Mouse (Mus musculus) midbrain, embryonic 10.5 days (tissue): Measurements from ENCODE around the gene Galm. TPM values are rescaled to one million over a fixed set of nuclear protein-coding genes. Genes with fewer than 3 reads are reported as not detected.
"Not testable (repeated sequence)": the region's sequence is repeated elsewhere in the genome, so short reads cannot be mapped to it uniquely, and the experiment has no call there.

Source experiments
- DNase-seq: peaks from one replicate; pipeline ENCODE4 v3.0.0-alpha.2; 2017; ENCODE audit warnings: low spot score
- H3K27ac ChIP-seq: fragments of 300-500 bp; sonication (generic); replicated peaks from 2 replicates; pipeline ENCODE4 v1.5.1; 2016; ENCODE audit warnings: mild to moderate bottlenecking
- H3K27me3 ChIP-seq: fragments of 300-500 bp; sonication (generic); 2 replicates; pipeline ENCODE4 v1.6.1; 2016; ENCODE audit warnings: low read depth, mild to moderate bottlenecking; ENCODE audit not compliant: poor library complexity, severe bottlenecking
- H3K36me3 ChIP-seq: fragments of 300-500 bp; sonication (generic); 2 replicates; pipeline ENCODE4 v1.6.1; 2016; ENCODE audit warnings: mild to moderate bottlenecking, moderate library complexity
- H3K4me1 ChIP-seq: fragments of 300-500 bp; sonication (generic); 2 replicates; pipeline ENCODE4 v1.6.1; 2016
- H3K4me3 ChIP-seq: fragments of 300-500 bp; sonication (generic); 2 replicates; pipeline ENCODE4 v1.5.1; 2016; ENCODE audit warnings: mild to moderate bottlenecking, moderate library complexity
- H3K9me3 ChIP-seq: fragments of 300-500 bp; sonication (generic); replicated peaks from 2 replicates; pipeline ENCODE4 v1.6.1; 2016; ENCODE audit warnings: mild to moderate bottlenecking
- WGBS: fragments of 180-500 bp; shearing (Covaris S2); methylation state at CpG from one replicate; pipeline ENCODE4 v1.1.7; 2016; 5-methylcytosine and 5-hydroxymethylcytosine counted together
- polyA plus RNA-seq: library from polyadenylated mRNA; unstranded; fragments of >200 nt; fragmentation: Nextera tagmentation; extraction: Ambion mirVana; gene quantifications from 2 replicates; pipeline ENCODE4 v1.2.1, GENCODE M21; 2016

The Galm gene
- polyA plus RNA-seq, 1 experiment from 2014 or later, result 9.9 TPM

- Histone ChIP-seq H3K36me3 (no peaks in the 10 kb centered on the region), H3K9me3 (no peaks in the 10 kb centered on the region), H3K4me1 (peaks cover 25% of the 10 kb centered on the region), H3K4me3 (no peak overlapping the region), H3K27ac (no peak overlapping the region), H3K27me3 (no peaks in the 10 kb centered on the region)
- 89% methylated on average over 5 of the region's 5 CpGs for WGBS
- no peak for DNase-seq
Observed at GRCm38 (mm10) chr17:80172761-80173160, 45.5 kb downstream of the Galm start.

- H3K36me3 ChIP-seq, result no peaks in the 10 kb centered on the region
- H3K9me3 ChIP-seq, result no peaks in the 10 kb centered on the region
- no peaks in the 10 kb centered on the region for H3K27me3 ChIP-seq
- 88% methylated on average over 2 of the region's 2 CpGs for WGBS
- peaks cover 15% of the 10 kb centered on the region for H3K4me1 ChIP-seq
- H3K4me3 ChIP-seq, result no peak overlapping the region
- DNase-seq, result no peak
- no peak overlapping the region for H3K27ac ChIP-seq
Observed at GRCm38 (mm10) chr17:80173708-80174107, 46.4 kb downstream of the Galm start.

- no peaks in the 10 kb centered on the region for H3K27me3 ChIP-seq
- no peak overlapping the region for H3K4me3 ChIP-seq
- H3K36me3 ChIP-seq, result no peaks in the 10 kb centered on the region
- peaks cover 11% of the 10 kb centered on the region for H3K4me1 ChIP-seq
- H3K9me3 ChIP-seq, result no peaks in the 10 kb centered on the region
- no peak for DNase-seq
- no peak overlapping the region for H3K27ac ChIP-seq
- 88% methylated on average over 3 of the region's 3 CpGs for WGBS
Observed at GRCm38 (mm10) chr17:80174146-80174545, 46.9 kb downstream of the Galm start.

GRCm38 (mm10) chr17:80174699-80175385 is 47.6 kb downstream of the Galm start:
- DNase-seq, result peak; percentile 31
- H3K27ac ChIP-seq, result peak overlapping the region; percentile 59; the same call in 1 of the 2 replicates
- no peaks in the 10 kb centered on the region for H3K9me3 ChIP-seq
- WGBS, result 78% methylated on average over 19 of the region's 19 CpGs
- H3K27me3 ChIP-seq, result no peaks in the 10 kb centered on the region
- no peak overlapping the region for H3K4me3 ChIP-seq
- H3K36me3 ChIP-seq, result no peaks in the 10 kb centered on the region
- H3K4me1 ChIP-seq, result peaks cover 10% of the 10 kb centered on the region

GRCm38 (mm10) chr17:80175386-80175739 is 48.1 kb downstream of the Galm start:
- Histone ChIP-seq H3K27me3 (no peaks in the 10 kb centered on the region), H3K27ac (no peak overlapping the region), H3K9me3 (no peaks in the 10 kb centered on the region), H3K4me1 (peaks cover 10% of the 10 kb centered on the region), H3K36me3 (no peaks in the 10 kb centered on the region), H3K4me3 (no peak overlapping the region)
- no peak for DNase-seq
- 87% methylated on average over 4 of the region's 4 CpGs for WGBS

- H3K36me3 ChIP-seq, result no peaks in the 10 kb centered on the region
- 84% methylated on average over 3 of the region's 3 CpGs for WGBS
- H3K4me3 ChIP-seq, result no peak overlapping the region
- no peak for DNase-seq
- no peaks in the 10 kb centered on the region for H3K9me3 ChIP-seq
- no peaks in the 10 kb centered on the region for H3K27me3 ChIP-seq
- peaks cover 10% of the 10 kb centered on the region for H3K4me1 ChIP-seq
- H3K27ac ChIP-seq, result no peak overlapping the region
Observed at GRCm38 (mm10) chr17:80175966-80176365, 48.7 kb downstream of the Galm start.

GRCm38 (mm10) chr17:80178846-80179245 is 51.6 kb downstream of the Galm start:
- not testable (repeated sequence) for H3K4me3 ChIP-seq, H3K27me3 ChIP-seq, H3K36me3 ChIP-seq, H3K27ac ChIP-seq, H3K9me3 ChIP-seq, DNase-seq
- 90% methylated on average over 3 of the region's 3 CpGs for WGBS
- peaks cover 10% of the 10 kb centered on the region for H3K4me1 ChIP-seq

- Histone ChIP-seq H3K27ac (no peak overlapping the region), H3K4me3 (no peak overlapping the region), H3K36me3 (no peaks in the 10 kb centered on the region), H3K27me3 (no peaks in the 10 kb centered on the region), H3K4me1 (peaks cover 5% of the 10 kb centered on the region), H3K9me3 (no peaks in the 10 kb centered on the region)
- DNase-seq, result peak; percentile 71
- 2% methylated on average over 6 of the region's 6 CpGs for WGBS
Observed at GRCm38 (mm10) chr17:80179959-80180358, 52.7 kb downstream of the Galm start.

- Histone ChIP-seq H3K4me3 (no peak overlapping the region), H3K27ac (0 out of 2 replicates have a peak overlapping the region, but pooled peaks have one; percentile 4), H3K9me3 (no peaks in the 10 kb centered on the region), H3K4me1 (peaks cover under 1% of the 10 kb centered on the region; the same call in 1 of the 2 replicates), H3K27me3 (no peaks in the 10 kb centered on the region), H3K36me3 (no peaks in the 10 kb centered on the region)
- no peak for DNase-seq
Observed at GRCm38 (mm10) chr17:80180468-80180867, 53.2 kb downstream of the Galm start.

GRCm38 (mm10) chr17:80183615-80184014 is 56.3 kb downstream of the Galm start:
- Histone ChIP-seq H3K9me3 (no peaks in the 10 kb centered on the region; the same call in 1 of the 2 replicates), H3K4me1 (no peaks in the 10 kb centered on the region), H3K4me3 (no peak overlapping the region), H3K36me3 (no peaks in the 10 kb centered on the region), H3K27ac (no peak overlapping the region), H3K27me3 (no peaks in the 10 kb centered on the region)
- 81% methylated on average over 10 of the region's 10 CpGs for whole genome bisulfite sequencing
- no peak for DNase-seq

GRCm38 (mm10) chr17:80193075-80193474 is 65.8 kb downstream of the Galm start:
- peaks cover 42% of the 10 kb centered on the region for H3K36me3 ChIP-seq
- DNase-seq, result no peak
- no peak overlapping the region for H3K4me3 ChIP-seq
- no peaks in the 10 kb centered on the region; the same call in 1 of the 2 replicates for H3K9me3 ChIP-seq
- WGBS, result 76% methylated on average over 5 of the region's 5 CpGs
- no peak overlapping the region for H3K27ac ChIP-seq
- no peaks in the 10 kb centered on the region for H3K27me3 ChIP-seq
- H3K4me1 ChIP-seq, result peaks cover 3% of the 10 kb centered on the region; the same call in 1 of the 2 replicates

GRCm38 (mm10) chr17:80199160-80199778 is 72.0 kb downstream of the Galm start:
- no peak for DNase-seq
- Histone ChIP-seq H3K9me3 (no peaks in the 10 kb centered on the region), H3K27ac (no peak overlapping the region), H3K36me3 (peaks cover 97% of the 10 kb centered on the region), H3K4me3 (no peak overlapping the region), H3K27me3 (no peaks in the 10 kb centered on the region), H3K4me1 (no peaks in the 10 kb centered on the region)
- WGBS, result 85% methylated on average over 3 of the region's 3 CpGs

- Histone ChIP-seq H3K4me1 (peaks cover 17% of the 10 kb centered on the region), H3K27ac (peak overlapping the region; percentile 100), H3K36me3 (peaks cover 52% of the 10 kb centered on the region), H3K27me3 (no peaks in the 10 kb centered on the region), H3K4me3 (peak overlapping the region; percentile 85), H3K9me3 (no peaks in the 10 kb centered on the region)
- 54% methylated on average over 5 of the region's 5 CpGs for WGBS
- no peak for DNase-seq
Observed at GRCm38 (mm10) chr17:80205657-80206056, 78.4 kb downstream of the Galm start.
